Comparison of ENCODE assay signal across 23 mouse cellular contexts in genomic region chr7:129677141-129677540, GRCm38 (mm10).
DNase-seq lines count a peak whose midpoint lies in the region; ATAC-seq lines count a peak whose summit lies in the region.
"Had no signal": no experiment of that assay in that cellular context is flagged by ENCODE, and none has a peak within 500 bp of the region (broad histone marks: within the 10 kb centered on the region; RNA-seq: fewer than 3 reads in every experiment).

No protein-coding gene starts in this region.

- no peaks in the 10 kb centered on the region for H3K9me3 ChIP-seq in kidney, embryonic 15.5 days (replicated peaks)
- H3K9me3 ChIP-seq in midbrain, embryonic 11.5 days (ENCODE audit: control insufficient read depth, low read length): no peaks in the 10 kb centered on the region
- no peaks in the 10 kb centered on the region for H3K9me3 ChIP-seq in midbrain, embryonic 13.5 days
- H3K9me3 ChIP-seq: embryonic facial prominence, embryonic 13.5 days; embryonic facial prominence, embryonic 15.5 days; forebrain, embryonic 10.5 days; forebrain, embryonic 12.5 days had no signal

- DNase-seq in kidney, postnatal 4 days: no peak
- peak; percentile 69 for DNase-seq in midbrain, embryonic 11.5 days (ENCODE audit: low spot score, missing footprints)
- DNase-seq in layer of hippocampus, adult 18-20 months (ENCODE audit: low spot score in 2 of 2): no peak
- DNase-seq in spleen, postnatal 36 days (ENCODE audit: low spot score in 2 of 2): no peak
- DNase-seq: adrenal gland, adult 2 months; adrenal gland, postnatal 10 days; adrenal gland, postnatal 25 days; cerebellum, adult 11 months; cerebellum, adult 18-20 months; cerebellum, adult 8-10 months; cerebellum, adult 9-11 months; cerebellum, postnatal 14 days; cerebellum, postnatal 36 days; embryo, embryonic 11 days had no signal

- 0 out of 2 replicates have a peak overlapping the region, but pooled peaks have one; percentile 87 for H3K27ac ChIP-seq in kidney, embryonic 15.5 days
- no peak overlapping the region for H3K27ac ChIP-seq in midbrain, embryonic 11.5 days (ENCODE audit: low read depth, low read length)
- H3K27ac ChIP-seq in midbrain, embryonic 13.5 days: no peak overlapping the region
- H3K27ac ChIP-seq: embryonic facial prominence, embryonic 13.5 days; embryonic facial prominence, embryonic 15.5 days; forebrain, embryonic 10.5 days; forebrain, embryonic 12.5 days had no signal

- H3K4me2 ChIP-seq in kidney, embryonic 15.5 days: no peak overlapping the region
- no peak overlapping the region for H3K4me2 ChIP-seq in midbrain, embryonic 11.5 days
- no peak overlapping the region for H3K4me2 ChIP-seq in midbrain, embryonic 13.5 days (replicated peaks)
- H3K4me2 ChIP-seq: embryonic facial prominence, embryonic 13.5 days; embryonic facial prominence, embryonic 15.5 days; forebrain, embryonic 12.5 days had no signal

- no peak overlapping the region for H3K4me3 ChIP-seq in kidney, embryonic 15.5 days (replicated peaks)
- H3K4me3 ChIP-seq in midbrain, embryonic 11.5 days (ENCODE audit: low read depth, low read length): no peak overlapping the region
- H3K4me3 ChIP-seq in midbrain, embryonic 13.5 days (replicated peaks): no peak overlapping the region
- H3K4me3 ChIP-seq: embryonic facial prominence, embryonic 13.5 days; embryonic facial prominence, embryonic 15.5 days; erythroblast, embryonic 14.5 days; forebrain, embryonic 10.5 days; forebrain, embryonic 12.5 days had no signal

- peaks cover 43% of the 10 kb centered on the region for H3K4me1 ChIP-seq in kidney, embryonic 15.5 days
- H3K4me1 ChIP-seq in midbrain, embryonic 11.5 days (ENCODE audit: control insufficient read depth, insufficient read depth, low read length): peaks cover 7% of the 10 kb centered on the region
- peaks cover 14% of the 10 kb centered on the region; the same call in 1 of the 2 replicates for H3K4me1 ChIP-seq in midbrain, embryonic 13.5 days (replicated peaks)

- H3K36me3 ChIP-seq in kidney, embryonic 15.5 days: no peaks in the 10 kb centered on the region
- H3K36me3 ChIP-seq in midbrain, embryonic 11.5 days (ENCODE audit: control insufficient read depth, insufficient read depth, low read length): no peaks in the 10 kb centered on the region
- no peaks in the 10 kb centered on the region for H3K36me3 ChIP-seq in midbrain, embryonic 13.5 days
- H3K36me3 ChIP-seq: embryonic facial prominence, embryonic 13.5 days; embryonic facial prominence, embryonic 15.5 days; forebrain, embryonic 10.5 days; forebrain, embryonic 12.5 days had no signal

- H3K27me3 ChIP-seq in kidney, embryonic 15.5 days: no peaks in the 10 kb centered on the region
- no peaks in the 10 kb centered on the region for H3K27me3 ChIP-seq in midbrain, embryonic 11.5 days (ENCODE audit: control insufficient read depth, insufficient read depth, low read length)
- H3K27me3 ChIP-seq in midbrain, embryonic 13.5 days: peaks cover 9% of the 10 kb centered on the region; the same call in 1 of the 2 replicates
- H3K27me3 ChIP-seq: embryonic facial prominence, embryonic 13.5 days; embryonic facial prominence, embryonic 15.5 days had no signal

- ATAC-seq in kidney, embryonic 15.5 days (replicated peaks; ENCODE audit: low FRiP score): no peak
- no peak for ATAC-seq in midbrain, embryonic 11.5 days (ENCODE audit: low FRiP score)
- ATAC-seq in midbrain, embryonic 13.5 days: no peak
- peak; percentile 61 for ATAC-seq in megakaryocyte, adult 5-6 weeks (ENCODE audit: poor library complexity, severe bottlenecking)
- ATAC-seq: forebrain, embryonic 14.5 days had no signal

- 74% methylated on average over 4 of the region's 4 CpGs for WGBS in kidney, embryonic 15.5 days
- WGBS in midbrain, embryonic 11.5 days: 82% methylated on average over 4 of the region's 4 CpGs
- 79% methylated on average over 4 of the region's 4 CpGs for WGBS in midbrain, embryonic 13.5 days

- no peak overlapping the region for H3K9ac ChIP-seq in kidney, embryonic 15.5 days
- H3K9ac ChIP-seq in midbrain, embryonic 11.5 days (ENCODE audit: low read length): no peak overlapping the region
- no peak overlapping the region for H3K9ac ChIP-seq in midbrain, embryonic 13.5 days (replicated peaks)
- H3K9ac ChIP-seq: embryonic facial prominence, embryonic 13.5 days; embryonic facial prominence, embryonic 15.5 days; forebrain, embryonic 12.5 days had no signal
